Mouse (Mus musculus): ENCODE measurements around the gene Sec14l1. TPM values are rescaled to one million over a fixed set of nuclear protein-coding genes. Genes with fewer than 3 reads are reported as not detected.

The Sec14l1 gene
- polyA plus RNA-seq, 1 experiment from 2014 or later, result 53.4 TPM

GRCm38 (mm10) chr11:117146118-117146506, 31.1 kb downstream of the Sec14l1 start:
- WGBS, result 86% methylated on average over 6 of the region's 6 CpGs
- H3K4me1 ChIP-seq (replicated peaks), result peaks cover 11% of the 10 kb centered on the region

GRCm38 (mm10) chr11:117146776-117147536, 32.0 kb downstream of the Sec14l1 start:
- peaks cover 99% of the 10 kb centered on the region for H3K36me3 ChIP-seq
- no peak overlapping the region for H3K9ac ChIP-seq
- H3K9me3 ChIP-seq (replicated peaks), result no peaks in the 10 kb centered on the region
- no peak for ATAC-seq (ENCODE audit: insufficient number of reproducible peaks, low FRiP score)
- peaks cover 9% of the 10 kb centered on the region for H3K4me1 ChIP-seq (replicated peaks)
- H3K4me3 ChIP-seq, result no peak overlapping the region
- 74% methylated on average over 24 of the region's 24 CpGs for WGBS
- no peaks in the 10 kb centered on the region for H3K27me3 ChIP-seq (replicated peaks)
- no peak overlapping the region for H3K4me2 ChIP-seq
- no peak overlapping the region for H3K27ac ChIP-seq (ENCODE audit: poor library complexity, severe bottlenecking)

More at GRCm38 (mm10) chr11:117146118-117146506, 31.1 kb downstream of the Sec14l1 start:
- H3K9me3 ChIP-seq (replicated peaks), result no peaks in the 10 kb centered on the region
- H3K27ac ChIP-seq (ENCODE audit: poor library complexity, severe bottlenecking), result no peak overlapping the region
- no peak for ATAC-seq (ENCODE audit: insufficient number of reproducible peaks, low FRiP score)
- no peak overlapping the region for H3K4me3 ChIP-seq
- no peak overlapping the region for H3K9ac ChIP-seq
- no peak overlapping the region for H3K4me2 ChIP-seq
- no peaks in the 10 kb centered on the region for H3K27me3 ChIP-seq (replicated peaks)
- H3K36me3 ChIP-seq, result peaks cover 99% of the 10 kb centered on the region

GRCm38 (mm10) chr11:117148893-117149685, 34.1 kb downstream of the Sec14l1 start:
- no peaks in the 10 kb centered on the region for H3K9me3 ChIP-seq (replicated peaks)
- no peak overlapping the region for H3K27ac ChIP-seq (ENCODE audit: poor library complexity, severe bottlenecking)
- WGBS, result 87% methylated on average over 18 of the region's 18 CpGs
- H3K4me3 ChIP-seq, result no peak overlapping the region
- no peaks in the 10 kb centered on the region for H3K27me3 ChIP-seq (replicated peaks)
- H3K4me2 ChIP-seq, result no peak overlapping the region
- H3K36me3 ChIP-seq, result peaks cover 94% of the 10 kb centered on the region
- H3K9ac ChIP-seq, result no peak overlapping the region
- H3K4me1 ChIP-seq (replicated peaks), result peaks cover 12% of the 10 kb centered on the region
- no peak for ATAC-seq (ENCODE audit: insufficient number of reproducible peaks, low FRiP score)

- Histone ChIP-seq H3K4me1 (replicated peaks) (peaks cover 22% of the 10 kb centered on the region), H3K27me3 (replicated peaks) (no peaks in the 10 kb centered on the region), H3K4me2 (no peak overlapping the region), H3K4me3 (no peak overlapping the region), H3K9ac (no peak overlapping the region), H3K27ac (ENCODE audit: poor library complexity, severe bottlenecking) (no peak overlapping the region), H3K36me3 (peaks cover 92% of the 10 kb centered on the region), H3K9me3 (replicated peaks) (no peaks in the 10 kb centered on the region)
- 78% methylated on average over 9 of the region's 9 CpGs for WGBS
- no peak for ATAC-seq (ENCODE audit: insufficient number of reproducible peaks, low FRiP score)
Observed at GRCm38 (mm10) chr11:117150467-117150966, 35.5 kb downstream of the Sec14l1 start.

- Histone ChIP-seq H3K9ac (no peak overlapping the region), H3K4me1 (replicated peaks) (peaks cover 31% of the 10 kb centered on the region), H3K27me3 (replicated peaks) (no peaks in the 10 kb centered on the region), H3K4me3 (no peak overlapping the region), H3K9me3 (replicated peaks) (no peaks in the 10 kb centered on the region), H3K36me3 (peaks cover 92% of the 10 kb centered on the region), H3K27ac (ENCODE audit: poor library complexity, severe bottlenecking) (no peak overlapping the region), H3K4me2 (no peak overlapping the region)
- no peak for ATAC-seq (ENCODE audit: insufficient number of reproducible peaks, low FRiP score)
- 90% methylated on average over 7 of the region's 7 CpGs for WGBS
Observed at GRCm38 (mm10) chr11:117151461-117151860, 36.5 kb downstream of the Sec14l1 start.

- no peak for ATAC-seq (ENCODE audit: insufficient number of reproducible peaks, low FRiP score)
- no peak overlapping the region for H3K27ac ChIP-seq (ENCODE audit: poor library complexity, severe bottlenecking)
- no peak overlapping the region for H3K4me2 ChIP-seq
- H3K36me3 ChIP-seq, result peaks cover 90% of the 10 kb centered on the region
- no peaks in the 10 kb centered on the region for H3K27me3 ChIP-seq (replicated peaks)
- H3K4me1 ChIP-seq (replicated peaks), result peaks cover 33% of the 10 kb centered on the region
- WGBS, result 90% methylated on average over 6 of the region's 6 CpGs
- H3K9ac ChIP-seq, result no peak overlapping the region
- no peak overlapping the region for H3K4me3 ChIP-seq
- no peaks in the 10 kb centered on the region for H3K9me3 ChIP-seq (replicated peaks)
Observed at GRCm38 (mm10) chr11:117152541-117152940, 37.6 kb downstream of the Sec14l1 start.

GRCm38 (mm10) chr11:117153553-117153952, 38.6 kb downstream of the Sec14l1 start:
- no peak overlapping the region for H3K4me2 ChIP-seq
- H3K36me3 ChIP-seq, result peaks cover 90% of the 10 kb centered on the region
- H3K27ac ChIP-seq (ENCODE audit: poor library complexity, severe bottlenecking), result peak overlapping the region; percentile 71
- H3K9ac ChIP-seq, result peak overlapping the region; percentile 57; the same call in 1 of the 2 replicates
- ATAC-seq (ENCODE audit: insufficient number of reproducible peaks, low FRiP score), result no peak
- no peaks in the 10 kb centered on the region for H3K9me3 ChIP-seq (replicated peaks)
- H3K4me3 ChIP-seq, result no peak overlapping the region
- 77% methylated on average over 9 of the region's 9 CpGs for WGBS
- peaks cover 42% of the 10 kb centered on the region for H3K4me1 ChIP-seq (replicated peaks)
- no peaks in the 10 kb centered on the region for H3K27me3 ChIP-seq (replicated peaks)

- 28% methylated on average over 7 of the region's 7 CpGs for WGBS
- peak; percentile 66 for ATAC-seq (ENCODE audit: insufficient number of reproducible peaks, low FRiP score)
Observed at GRCm38 (mm10) chr11:117154088-117154815, 39.3 kb downstream of the Sec14l1 start.

GRCm38 (mm10) chr11:117156725-117157124, 41.8 kb downstream of the Sec14l1 start:
- Histone ChIP-seq H3K36me3 (peaks cover 76% of the 10 kb centered on the region), H3K27ac (ENCODE audit: poor library complexity, severe bottlenecking) (no peak overlapping the region), H3K9ac (no peak overlapping the region), H3K4me3 (no peak overlapping the region), H3K4me2 (0 out of 2 replicates have a peak overlapping the region, but pooled peaks have one; percentile 5), H3K27me3 (replicated peaks) (no peaks in the 10 kb centered on the region), H3K9me3 (replicated peaks) (no peaks in the 10 kb centered on the region), H3K4me1 (replicated peaks) (peaks cover 56% of the 10 kb centered on the region)
- ATAC-seq (ENCODE audit: insufficient number of reproducible peaks, low FRiP score), result peak; percentile 25; the same call in 1 of the 2 replicates
- WGBS, result 26% methylated on average over 13 of the region's 15 CpGs

More at GRCm38 (mm10) chr11:117154088-117154815, 39.3 kb downstream of the Sec14l1 start:
- H3K4me3 ChIP-seq, result no peak overlapping the region
- peak overlapping the region; percentile 50; the same call in 1 of the 2 replicates for H3K9ac ChIP-seq
- H3K4me2 ChIP-seq, result no peak overlapping the region
- H3K9me3 ChIP-seq (replicated peaks), result no peaks in the 10 kb centered on the region
- H3K4me1 ChIP-seq (replicated peaks), result peaks cover 47% of the 10 kb centered on the region
- H3K27me3 ChIP-seq (replicated peaks), result no peaks in the 10 kb centered on the region
- peak overlapping the region; percentile 71 for H3K27ac ChIP-seq (ENCODE audit: poor library complexity, severe bottlenecking)
- H3K36me3 ChIP-seq, result peaks cover 89% of the 10 kb centered on the region

GRCm38 (mm10) chr11:117158343-117158742, 43.4 kb downstream of the Sec14l1 start:
- no peak for ATAC-seq (ENCODE audit: insufficient number of reproducible peaks, low FRiP score)
- H3K27ac ChIP-seq (ENCODE audit: poor library complexity, severe bottlenecking), result no peak overlapping the region
- H3K27me3 ChIP-seq (replicated peaks), result no peaks in the 10 kb centered on the region
- no peak overlapping the region for H3K4me2 ChIP-seq
- H3K9me3 ChIP-seq (replicated peaks), result no peaks in the 10 kb centered on the region
- peaks cover 57% of the 10 kb centered on the region for H3K4me1 ChIP-seq (replicated peaks)
- H3K9ac ChIP-seq, result peak overlapping the region; percentile 6; the same call in 1 of the 2 replicates
- 76% methylated on average over 11 of the region's 11 CpGs for WGBS
- no peak overlapping the region for H3K4me3 ChIP-seq
- peaks cover 63% of the 10 kb centered on the region for H3K36me3 ChIP-seq

Measured in heart, embryonic 12.5 days (tissue).